Mouse (Mus musculus): ENCODE data around the gene Parm1.

The Parm1 gene

GRCm38 (mm10) chr5:91574211-91574610 lies 56.8 kb downstream of the Parm1 start:
- DNase-seq (ENCODE audit: low read depth, low spot score): no peak

GRCm38 (mm10) chr5:91578924-91579323 lies 61.5 kb downstream of the Parm1 start:
- DNase-seq (ENCODE audit: low read depth, low spot score): no peak

- no peak for DNase-seq (ENCODE audit: low read depth, low spot score)
Measured at GRCm38 (mm10) chr5:91581799-91582198, 64.4 kb downstream of the Parm1 start.

GRCm38 (mm10) chr5:91586206-91586605 lies 68.8 kb downstream of the Parm1 start:
- DNase-seq (ENCODE audit: low read depth, low spot score): no peak

GRCm38 (mm10) chr5:91594083-91594482 lies 76.7 kb downstream of the Parm1 start:
- no peak for DNase-seq (ENCODE audit: low read depth, low spot score)

- no peak for DNase-seq (ENCODE audit: low read depth, low spot score)
Measured at GRCm38 (mm10) chr5:91597216-91597615, 79.8 kb downstream of the Parm1 start.

GRCm38 (mm10) chr5:91599801-91600200 lies 82.4 kb downstream of the Parm1 start:
- no peak for DNase-seq (ENCODE audit: low read depth, low spot score)

- no peak for DNase-seq (ENCODE audit: low read depth, low spot score)
Measured at GRCm38 (mm10) chr5:91603347-91603746, 85.9 kb downstream of the Parm1 start.

- no peak for DNase-seq (ENCODE audit: low read depth, low spot score)
Measured at GRCm38 (mm10) chr5:91603787-91604439, 86.5 kb downstream of the Parm1 start.

GRCm38 (mm10) chr5:91607234-91607633 lies 89.8 kb downstream of the Parm1 start:
- DNase-seq (ENCODE audit: low read depth, low spot score): no peak

- no peak for DNase-seq (ENCODE audit: low read depth, low spot score)
Measured at GRCm38 (mm10) chr5:91607841-91608240, 90.4 kb downstream of the Parm1 start.

- DNase-seq (ENCODE audit: low read depth, low spot score): no peak
Measured at GRCm38 (mm10) chr5:91609041-91609440, 91.6 kb downstream of the Parm1 start.

GRCm38 (mm10) chr5:91609511-91610300 lies 92.3 kb downstream of the Parm1 start:
- DNase-seq (ENCODE audit: low read depth, low spot score): no peak

- DNase-seq (ENCODE audit: low read depth, low spot score): no peak
Measured at GRCm38 (mm10) chr5:91610499-91610898, 93.1 kb downstream of the Parm1 start.

GRCm38 (mm10) chr5:91611589-91611988 lies 94.2 kb downstream of the Parm1 start:
- DNase-seq (ENCODE audit: low read depth, low spot score): no peak

- no peak for DNase-seq (ENCODE audit: low read depth, low spot score)
Measured at GRCm38 (mm10) chr5:91617331-91618233, 100.2 kb downstream of the Parm1 start.

GRCm38 (mm10) chr5:91618661-91619173 lies 101.3 kb downstream of the Parm1 start:
- no peak for DNase-seq (ENCODE audit: low read depth, low spot score)

GRCm38 (mm10) chr5:91621197-91621596 lies 103.8 kb downstream of the Parm1 start:
- DNase-seq (ENCODE audit: low read depth, low spot score): no peak

GRCm38 (mm10) chr5:91626823-91627222 lies 109.4 kb downstream of the Parm1 start:
- no peak for DNase-seq (ENCODE audit: low read depth, low spot score)

- DNase-seq (ENCODE audit: low read depth, low spot score): no peak
Measured at GRCm38 (mm10) chr5:91629472-91629871, 112.1 kb downstream of the Parm1 start.

GRCm38 (mm10) chr5:91651330-91651729 lies 133.9 kb downstream of the Parm1 start:
- DNase-seq (ENCODE audit: low read depth, low spot score): no peak

Measured in c-Kit-negative CD71-positive TER-119-positive erythroid progenitor cells, embryonic 14.5 days (primary cell).